Mouse (Mus musculus) heart, adult 8-10 months (tissue): ENCODE measurements around the gene Tnn. TPM values are rescaled to one million over a fixed set of nuclear protein-coding genes. Genes with fewer than 3 reads are reported as not detected.

Experiments
- DNase-seq: peaks from one replicate; pipeline ENCODE4 v3.0.0; 2022; ENCODE audit warnings: low spot score
- total RNA-seq, 4 experiments: library from RNA; stranded (reverse); gene quantifications; 2 replicates each; pipeline ENCODE4 v1.2.4; 2022

Gene Tnn
- total RNA-seq, 4 experiments from 2014 or later = not detected

DNA sequence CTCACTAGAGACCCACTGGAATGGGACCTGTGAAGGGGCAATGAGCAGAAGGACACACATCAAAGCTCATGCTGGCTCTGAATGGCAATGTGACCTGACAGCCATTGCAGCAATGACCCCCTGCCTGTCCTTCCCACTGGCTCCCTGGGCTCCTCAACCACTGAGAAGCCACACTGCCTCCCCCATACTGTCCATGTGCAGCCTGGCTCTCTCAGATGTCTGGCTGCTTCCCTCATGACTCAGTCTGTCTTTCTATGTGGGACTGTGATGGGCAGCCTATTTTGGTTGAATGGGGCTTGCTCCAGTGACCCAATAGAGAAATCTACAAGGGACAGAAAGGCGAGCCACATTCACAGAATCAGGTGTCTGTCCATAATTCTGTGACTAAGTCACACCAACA lies 70.7 kb downstream of the Tnn start:
- DNase-seq = no peak

DNA sequence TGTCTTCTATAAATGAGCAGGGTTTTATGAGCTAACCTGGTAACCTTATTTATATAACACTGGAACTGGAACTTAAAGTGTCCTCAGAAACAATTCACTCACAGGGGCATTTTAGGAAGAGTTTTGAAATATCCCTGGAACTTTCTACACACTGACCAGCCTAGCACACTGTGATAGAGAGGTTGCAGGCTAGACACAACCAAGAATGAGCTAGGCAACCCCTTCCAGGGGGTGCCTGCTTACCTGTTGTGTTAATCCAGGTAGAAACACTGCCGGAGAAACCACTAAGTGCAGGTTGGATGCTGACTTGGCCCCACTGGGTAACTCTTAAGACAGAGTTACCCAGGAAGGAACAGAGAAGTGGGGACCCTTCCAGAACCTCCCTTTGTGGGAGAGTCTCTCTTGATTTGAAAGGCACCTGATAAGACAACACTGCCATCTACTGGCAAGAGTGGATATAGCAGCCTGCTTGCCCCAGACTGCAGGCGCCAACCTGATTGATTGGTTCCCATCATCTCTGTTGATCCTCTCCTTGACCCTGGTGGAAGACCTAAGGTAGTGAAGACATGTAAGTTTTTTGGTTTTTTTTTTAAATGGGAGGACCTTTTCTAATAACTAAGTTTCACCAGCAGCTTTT lies 72.5 kb downstream of the Tnn start:
- peak; percentile 86 for DNase-seq

DNA sequence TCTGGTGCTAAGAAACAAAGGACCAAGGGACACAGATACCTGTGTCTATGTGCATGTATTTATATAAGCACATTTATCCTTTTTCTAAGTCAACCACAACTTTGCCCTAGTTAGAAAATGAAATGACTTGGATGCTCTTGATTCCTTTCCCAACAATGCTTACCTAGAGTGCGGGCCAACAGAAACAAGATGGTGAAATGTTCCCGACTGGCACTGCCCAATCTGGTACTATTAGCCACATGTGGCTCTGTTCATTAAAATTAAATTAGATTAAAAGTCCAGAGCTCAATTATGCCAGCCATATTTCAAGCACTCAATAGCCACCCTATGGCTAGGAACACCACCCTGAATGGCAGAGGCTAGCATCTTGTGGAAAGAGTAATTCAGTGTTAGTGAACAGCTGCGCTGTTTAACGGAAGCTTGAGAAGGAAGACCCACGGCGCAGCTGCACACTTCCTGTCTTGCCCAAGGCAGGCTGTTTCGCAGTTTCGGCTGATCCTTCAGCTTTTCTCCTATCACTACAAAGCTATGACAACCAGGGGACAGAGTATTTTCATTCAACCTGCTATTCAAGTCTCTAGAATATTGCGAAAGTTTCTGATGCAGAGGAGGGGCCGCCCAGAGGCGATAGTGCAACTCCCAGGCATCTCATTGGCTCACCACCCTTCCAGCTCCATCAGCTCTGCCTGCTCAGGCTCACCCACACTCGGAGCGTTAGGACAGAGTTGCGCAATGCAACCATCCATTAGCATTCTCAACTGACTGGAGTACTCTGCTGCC lies 74.3 kb downstream of the Tnn start:
- peak; percentile 65 for DNase-seq

DNA sequence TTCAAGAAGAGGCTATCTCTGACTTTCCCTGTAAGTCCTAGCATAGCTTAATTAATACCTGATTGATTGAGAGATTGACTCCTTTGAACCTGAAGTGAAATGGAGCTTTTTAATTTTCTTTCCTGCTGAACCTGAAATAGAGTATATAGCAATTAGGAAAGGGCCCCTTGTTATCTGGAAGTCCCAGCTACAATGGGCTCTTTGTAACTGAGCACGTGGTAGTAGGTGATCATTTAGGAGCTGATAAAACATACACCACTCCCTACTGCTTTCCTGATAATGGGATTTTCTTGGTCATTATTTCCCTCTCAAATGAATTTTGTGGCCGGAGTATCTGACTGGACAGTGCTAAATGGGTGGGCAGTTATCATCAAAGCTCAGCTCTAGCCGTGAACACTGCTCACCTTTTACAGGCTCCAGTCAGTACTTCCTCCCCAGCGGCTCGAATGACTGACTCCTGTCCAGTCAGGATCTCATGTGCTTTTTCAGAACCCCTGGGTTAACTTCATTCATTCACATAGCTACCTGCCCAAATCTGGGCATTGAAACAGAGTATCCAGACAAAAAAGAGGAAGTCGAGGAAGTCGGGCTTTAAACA lies 88.7 kb downstream of the Tnn start:
- DNase-seq = no peak

DNA sequence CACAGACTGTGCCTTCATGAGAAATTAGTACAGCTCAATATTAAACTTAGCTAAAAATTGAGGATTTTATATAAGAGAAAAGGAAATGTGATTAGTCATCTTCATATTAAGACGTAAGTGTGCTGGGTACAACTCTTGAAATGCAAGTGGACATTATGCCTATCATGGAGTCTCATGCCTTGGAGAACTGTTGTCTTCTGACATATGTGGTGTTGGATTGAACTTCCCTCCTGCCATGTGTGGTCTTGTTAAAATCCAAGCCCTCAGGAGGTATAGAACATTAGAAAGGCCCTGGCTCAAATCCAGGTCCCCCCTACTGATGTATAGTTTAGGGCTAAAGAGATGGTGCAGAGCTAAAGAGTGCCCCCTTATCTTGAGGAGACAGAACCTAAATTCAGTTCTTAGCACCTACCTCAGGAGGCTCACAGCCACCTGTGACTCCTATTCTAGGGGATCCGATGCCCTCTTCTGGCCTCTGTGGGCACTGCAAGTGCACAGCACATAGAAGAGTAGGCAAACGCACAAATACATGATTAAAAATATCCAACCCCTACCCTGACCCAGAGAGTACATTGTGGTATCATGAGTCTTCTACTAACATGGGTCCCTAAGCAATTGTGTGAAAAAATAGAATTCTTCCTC lies 91.5 kb downstream of the Tnn start:
- no peak for DNase-seq

DNA sequence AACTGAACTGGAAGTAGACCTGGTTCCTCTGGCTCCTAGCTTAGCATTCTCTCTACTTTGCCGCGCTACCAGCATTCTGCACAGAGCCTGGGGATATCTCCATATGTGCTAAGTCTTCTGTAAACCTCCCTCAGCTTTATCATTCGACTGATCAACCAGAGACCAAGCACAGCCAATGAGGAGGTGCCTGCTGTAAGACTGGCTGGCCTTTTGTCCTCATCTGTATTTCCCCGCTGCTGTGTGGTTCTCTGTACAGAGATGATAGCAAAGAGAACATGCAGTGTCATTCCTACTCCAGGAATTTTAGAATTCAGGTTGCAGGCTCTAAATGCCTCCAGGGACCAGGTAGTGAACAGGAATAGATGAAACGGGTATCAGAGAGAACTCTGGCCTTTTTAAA lies 92.1 kb downstream of the Tnn start:
- no peak for DNase-seq

DNA sequence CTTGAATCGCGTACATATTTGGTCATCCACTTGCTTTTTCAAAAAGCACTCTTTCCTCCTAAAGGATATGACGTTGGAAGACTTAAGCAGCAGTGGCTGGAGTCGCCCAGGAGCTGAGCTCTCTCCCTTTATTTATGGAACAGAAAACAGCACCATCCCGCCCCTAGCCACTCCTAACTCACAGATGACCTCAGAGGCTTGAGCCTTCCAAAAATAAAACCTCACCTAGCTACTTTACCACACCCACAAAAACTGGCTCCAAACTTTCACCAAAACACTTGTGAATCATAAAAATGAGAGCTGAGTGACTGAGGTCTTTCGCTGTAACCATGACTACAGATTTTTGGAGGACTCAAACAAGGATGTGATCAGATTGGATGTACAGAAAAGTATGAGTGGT lies 92.8 kb downstream of the Tnn start:
- no peak for DNase-seq

DNA sequence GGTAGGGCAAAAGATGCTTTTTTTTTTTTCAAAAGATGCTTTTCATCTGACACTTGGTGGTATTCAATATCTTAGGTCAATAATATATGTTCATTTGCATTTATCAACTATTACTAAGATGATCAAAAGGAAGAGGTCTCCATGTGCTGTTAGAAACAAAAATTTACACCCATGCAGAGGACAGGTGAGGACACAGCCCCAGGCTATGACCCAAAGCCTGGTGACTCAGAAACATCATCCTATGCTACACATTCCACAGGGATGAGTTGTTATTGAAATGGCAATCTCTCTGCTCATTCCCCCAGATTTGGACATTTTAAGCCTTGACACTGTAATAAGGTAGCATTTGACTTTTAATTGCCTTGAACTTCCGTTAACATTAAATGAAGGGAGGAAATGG lies 93.5 kb downstream of the Tnn start:
- DNase-seq = no peak

DNA sequence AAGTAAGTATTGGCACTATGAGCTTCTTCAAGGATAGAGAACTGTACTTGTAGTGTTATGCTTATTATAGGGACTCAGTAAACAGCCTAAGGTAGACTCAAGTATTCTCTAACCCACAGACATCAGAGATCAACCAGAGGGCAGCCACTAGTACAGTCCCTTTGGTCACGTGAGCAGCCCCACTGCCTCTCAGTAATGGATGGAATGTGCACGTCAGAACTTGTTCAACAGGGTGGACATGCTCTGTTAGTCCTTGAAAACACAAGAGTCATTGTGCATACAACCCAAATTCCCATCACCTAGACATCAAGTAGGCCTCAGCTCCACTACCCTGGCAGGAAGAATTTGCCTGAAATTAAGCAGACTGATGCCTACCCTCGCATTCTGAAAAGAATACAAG lies 95.7 kb downstream of the Tnn start:
- DNase-seq = no peak

DNA sequence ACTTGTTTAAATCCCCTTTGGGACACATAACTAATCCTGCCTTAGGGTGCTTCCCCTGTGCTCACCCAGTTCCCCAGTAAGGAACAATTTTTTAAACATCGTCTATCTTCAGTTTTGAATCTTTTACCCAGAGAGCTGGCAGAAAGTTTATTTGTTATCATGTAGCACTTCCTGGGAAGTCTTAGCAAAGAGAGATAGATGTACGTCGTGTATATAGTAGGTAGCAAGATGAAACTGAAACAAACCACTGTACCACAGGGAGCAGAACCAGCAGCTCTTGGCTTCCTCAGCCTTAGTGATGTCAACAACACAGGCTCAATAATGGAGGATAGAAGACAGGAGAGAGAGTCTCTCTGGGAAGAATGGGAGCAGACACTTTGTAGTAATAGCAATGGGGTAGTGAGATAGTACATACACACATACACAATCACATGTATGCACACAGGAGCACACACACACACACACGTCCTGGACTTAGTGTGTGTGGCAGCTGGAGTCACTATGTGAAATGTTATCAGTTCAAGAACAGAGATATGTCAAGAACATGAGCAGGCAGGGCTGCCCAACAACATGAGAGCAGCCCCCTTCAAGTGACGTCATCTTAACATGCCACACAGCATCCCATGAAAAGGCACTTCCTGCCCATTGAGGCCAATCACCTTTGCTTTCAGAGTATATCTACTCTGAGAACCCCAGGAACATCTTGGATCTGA lies 98.9 kb downstream of the Tnn start:
- no peak for DNase-seq

DNA sequence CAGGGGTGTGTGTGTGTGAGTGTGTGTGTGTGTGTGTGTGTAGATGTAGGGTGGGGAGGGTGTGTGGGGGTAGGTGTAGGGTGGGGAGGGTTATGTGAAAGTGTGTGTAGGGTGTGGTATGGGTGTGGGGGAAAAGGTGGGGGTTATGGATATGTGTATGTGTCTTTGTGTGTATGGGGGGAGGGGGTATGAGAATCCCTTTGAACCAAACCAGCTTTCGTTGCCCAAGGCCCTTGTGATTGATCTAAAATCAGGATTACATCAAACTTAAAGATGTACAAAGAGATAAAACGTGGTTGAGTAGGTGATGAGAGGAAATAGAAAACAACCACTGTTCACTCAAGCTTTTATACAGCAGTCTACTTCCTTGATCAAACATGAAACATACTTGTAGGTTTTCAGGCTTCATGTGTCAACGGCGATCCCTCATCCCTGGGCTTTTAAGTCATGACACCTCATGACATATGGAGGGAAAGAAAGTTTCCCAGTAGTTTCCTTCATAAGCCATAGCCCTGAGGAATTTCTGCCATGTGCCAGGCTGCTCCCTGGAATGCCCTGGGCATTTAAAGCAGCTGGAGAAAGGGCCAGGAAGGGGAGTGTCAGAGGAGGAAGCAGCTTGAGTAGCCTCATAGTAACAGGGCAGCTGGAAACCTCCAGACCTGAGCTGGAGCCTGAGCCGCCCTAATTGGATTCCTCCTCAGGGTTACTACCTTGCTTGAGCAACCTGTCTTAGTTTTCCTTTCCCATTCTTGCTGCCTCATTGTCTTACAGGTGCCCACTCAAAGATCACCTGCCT lies 99.7 kb downstream of the Tnn start:
- no peak for DNase-seq

DNA sequence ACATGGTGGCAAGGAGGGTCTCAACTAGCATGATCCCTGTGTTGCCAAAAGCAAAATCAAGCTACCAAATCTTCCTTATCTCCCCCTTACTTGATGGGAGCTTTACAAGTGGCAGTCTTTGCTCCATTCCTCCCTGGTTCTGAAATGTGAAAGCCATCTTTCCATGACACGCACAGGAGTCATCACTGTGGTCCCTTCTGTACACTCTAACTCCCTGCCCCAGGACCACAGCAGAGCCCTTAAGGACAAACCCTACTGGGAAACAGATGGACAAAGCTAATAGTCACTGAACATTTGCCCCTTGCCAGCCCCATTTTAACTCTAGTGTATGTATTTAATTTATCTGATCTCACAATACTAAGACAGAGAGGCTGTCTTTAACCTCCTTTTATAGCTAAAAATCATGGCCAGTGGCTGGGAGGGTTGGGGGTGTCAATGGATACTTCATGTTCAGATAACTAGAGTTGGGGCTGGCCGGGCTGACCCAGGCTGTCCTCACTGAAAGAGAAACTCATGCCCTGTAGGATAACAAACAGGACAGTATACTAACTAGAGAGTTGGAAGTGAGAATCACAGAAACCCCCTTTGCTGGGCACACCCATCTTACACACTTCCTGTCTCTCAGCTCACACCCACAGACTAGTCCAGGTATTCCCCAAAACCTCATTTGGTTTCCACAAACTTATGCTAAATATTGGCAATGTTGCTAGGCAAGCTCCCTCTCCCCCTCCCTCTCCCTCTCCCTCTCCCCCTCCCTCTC lies 100.6 kb downstream of the Tnn start:
- no peak for DNase-seq

DNA sequence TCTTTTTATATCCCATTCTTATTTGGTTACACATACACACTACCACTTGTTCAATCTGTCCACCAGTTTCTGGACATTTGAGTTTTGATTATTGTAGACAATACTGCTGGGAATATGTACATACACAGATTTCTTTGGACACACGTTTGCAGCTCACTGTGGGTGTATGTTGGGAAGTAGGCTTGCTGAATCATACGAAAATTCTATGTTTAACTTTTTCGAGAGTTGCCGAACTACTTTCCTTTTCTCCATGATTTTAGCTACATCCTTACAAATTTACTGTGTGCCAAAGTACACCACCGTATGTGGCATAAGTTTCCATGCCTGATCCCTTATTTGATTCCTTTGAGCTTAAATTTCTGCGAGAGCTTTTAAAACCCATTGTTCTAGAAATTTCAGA lies 102.5 kb downstream of the Tnn start:
- no peak for DNase-seq

DNA sequence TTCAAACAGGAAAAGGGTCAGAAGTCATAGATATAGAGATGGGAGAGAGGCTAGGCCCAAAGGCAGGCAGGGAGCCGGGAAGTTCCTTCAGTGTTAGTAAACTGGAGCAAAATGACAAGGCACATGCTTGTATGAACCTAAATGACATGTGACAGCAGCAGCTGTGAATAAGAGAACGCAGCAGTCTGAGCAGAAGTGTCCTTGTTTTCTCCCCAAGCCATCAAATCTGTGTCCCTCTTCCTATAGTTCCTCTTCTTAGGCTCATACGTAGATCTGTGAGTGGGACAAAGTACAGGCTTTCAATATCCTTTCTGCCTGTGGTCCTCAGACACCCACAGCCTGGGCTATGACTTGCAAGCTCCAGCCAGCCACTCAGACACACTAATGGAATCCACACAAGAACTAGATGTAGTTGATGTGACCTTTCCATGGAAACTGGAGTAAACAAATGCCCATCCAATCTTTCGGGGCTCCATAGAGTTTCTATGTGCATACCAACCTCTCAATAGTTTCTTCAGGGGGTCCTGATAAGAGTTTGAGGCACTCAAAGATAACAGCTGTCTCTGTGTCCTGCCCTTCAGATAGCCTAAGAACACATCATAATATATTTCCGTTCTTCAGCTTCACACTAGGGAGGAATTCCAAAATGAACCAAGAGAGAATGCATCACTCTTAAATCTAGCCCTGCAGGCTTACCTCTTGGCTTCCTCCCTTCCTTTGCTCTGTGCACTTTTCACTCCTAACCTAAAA lies 104.1 kb downstream of the Tnn start:
- DNase-seq = no peak

DNA sequence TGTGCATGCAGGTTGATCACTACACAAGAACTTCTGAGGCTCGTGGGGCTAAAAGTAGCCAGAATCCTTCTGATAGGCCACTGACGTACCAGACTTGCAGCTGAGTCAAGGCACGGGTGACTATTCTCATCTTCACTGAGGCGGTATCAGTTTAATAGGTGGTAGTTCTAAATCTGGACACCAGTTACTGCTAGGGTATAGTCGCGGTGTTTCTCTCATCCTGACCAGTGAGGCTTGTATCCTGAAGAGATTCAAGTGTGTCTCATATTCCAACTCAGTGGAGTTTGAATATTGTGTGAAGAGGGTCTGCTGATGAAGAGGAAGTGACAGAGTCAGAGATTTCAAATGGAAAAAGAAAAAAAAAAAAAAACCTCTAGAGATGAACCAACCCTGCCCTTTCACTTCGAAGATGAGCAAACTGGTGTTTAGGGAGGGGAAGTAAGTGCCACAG lies 105.9 kb downstream of the Tnn start:
- DNase-seq = no peak

DNA sequence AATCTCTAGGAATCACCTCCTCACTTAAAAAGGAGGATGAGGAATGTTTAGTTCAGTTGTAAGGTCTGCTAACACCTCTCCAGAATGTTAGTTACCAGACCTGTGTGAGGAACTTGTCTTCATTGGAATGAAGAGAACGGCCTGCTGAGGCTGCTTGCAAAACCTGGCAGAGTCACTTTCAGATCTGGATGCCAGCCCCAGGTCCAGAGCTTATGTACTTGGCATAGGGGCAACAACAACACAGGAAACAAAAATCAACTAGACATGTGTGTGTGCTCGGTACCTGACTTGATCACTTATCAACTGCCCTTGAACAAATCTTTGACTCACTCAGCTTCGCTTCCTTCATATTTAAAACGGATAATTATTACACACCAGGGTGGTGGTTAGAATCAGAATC lies 106.6 kb downstream of the Tnn start:
- no peak for DNase-seq

DNA sequence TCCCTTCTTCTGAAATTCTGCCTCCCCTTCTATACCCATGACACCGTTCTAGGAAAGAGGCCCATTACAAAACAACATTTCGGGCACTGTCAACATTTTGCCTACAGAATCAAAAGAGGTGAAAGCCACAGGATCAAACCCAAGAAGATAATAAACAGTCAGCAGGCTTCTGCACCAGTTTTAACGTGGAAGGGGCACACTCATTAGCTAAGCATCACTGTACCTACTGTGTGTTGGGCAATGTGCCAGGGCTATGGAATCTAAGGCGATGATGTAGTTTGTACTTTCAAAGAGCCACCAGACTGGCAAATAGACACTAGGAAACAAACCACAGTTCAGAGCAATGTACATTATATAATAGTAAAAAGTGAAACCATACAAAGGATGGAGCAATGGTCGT lies 107.4 kb downstream of the Tnn start:
- DNase-seq = no peak

DNA sequence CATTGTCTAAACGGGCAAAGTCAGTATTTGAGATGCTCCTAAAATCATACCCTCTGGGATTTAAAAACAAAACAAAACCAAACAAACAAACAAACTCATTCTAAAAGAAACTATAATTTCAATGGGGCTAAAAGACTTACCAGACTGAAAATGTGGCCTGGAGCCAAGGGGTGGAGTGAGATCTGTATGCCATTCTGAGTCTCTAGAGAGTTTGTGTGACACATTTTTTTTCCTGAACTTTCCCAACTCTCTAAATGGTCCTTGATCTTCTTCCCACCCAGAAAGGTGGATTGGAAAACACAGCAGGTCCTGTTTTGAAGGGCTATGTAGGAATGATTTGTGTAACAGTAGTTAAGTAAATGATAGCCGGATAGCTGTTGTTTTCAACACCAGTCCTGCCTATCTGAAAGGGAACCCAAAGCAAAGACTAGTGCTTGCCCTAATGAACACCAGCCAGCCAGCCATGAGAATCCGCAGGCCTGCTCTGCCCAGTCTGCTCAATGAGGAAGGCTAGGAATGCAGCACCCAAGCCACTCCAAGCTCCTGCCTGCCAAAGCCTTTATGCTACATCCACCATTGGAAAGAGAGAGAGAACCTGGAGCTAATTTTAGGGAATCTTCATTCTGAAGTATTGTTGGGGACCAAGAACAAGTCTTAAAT lies 108.2 kb downstream of the Tnn start:
- DNase-seq = peak; percentile 63
